Mouse (Mus musculus) intestine, embryonic 15.5 days (tissue): ENCODE data around the gene Ubash3a. TPM values are rescaled to one million over a fixed set of nuclear protein-coding genes. Genes with fewer than 3 reads are reported as not detected.
A peak's percentile ranks its signal among the peaks of the same experiment; 100 is the strongest.

Source experiments
- ATAC-seq: fragments of 200-750 bp; cut with Nextera tagmentation; 2 replicates; pipeline ENCODE4 v1.8.0; 2017; ENCODE audit warnings: moderate TSS enrichment, moderate library complexity
- H3K27ac ChIP-seq: fragments of 300-500 bp; sonication (generic); 2 replicates; pipeline ENCODE4 v1.5.1; 2015; ENCODE audit warnings: mild to moderate bottlenecking, inconsistent platforms
- H3K27me3 ChIP-seq: fragments of 300-500 bp; sonication (generic); replicated peaks from 2 replicates; pipeline ENCODE4 v1.6.1; 2015; ENCODE audit warnings: inconsistent platforms
- H3K36me3 ChIP-seq: fragments of 300-500 bp; sonication (generic); 2 replicates; pipeline ENCODE4 v1.6.1; 2015; ENCODE audit warnings: inconsistent platforms
- H3K4me1 ChIP-seq: fragments of 300-500 bp; sonication (generic); replicated peaks from 2 replicates; pipeline ENCODE4 v1.6.1; 2015; ENCODE audit warnings: inconsistent platforms
- H3K4me2 ChIP-seq: fragments of 300-500 bp; sonication (generic); replicated peaks from 2 replicates; pipeline ENCODE4 v1.6.1; 2015; ENCODE audit warnings: mild to moderate bottlenecking, inconsistent platforms
- H3K4me3 ChIP-seq: fragments of 300-500 bp; sonication (generic); replicated peaks from 2 replicates; pipeline ENCODE4 v1.5.1; 2015; ENCODE audit warnings: inconsistent platforms
- H3K9ac ChIP-seq: fragments of 300-500 bp; sonication (generic); 2 replicates; pipeline ENCODE4 v1.6.1; 2015; ENCODE audit warnings: inconsistent platforms
- H3K9me3 ChIP-seq: fragments of 300-500 bp; sonication (generic); 2 replicates; pipeline ENCODE4 v1.6.1; 2016; ENCODE audit warnings: inconsistent platforms
- WGBS: fragments of 180-500 bp; shearing (Covaris S2); methylation state at CpG from one replicate; pipeline ENCODE4 v1.1.7; 2015; 5-methylcytosine and 5-hydroxymethylcytosine counted together
- polyA plus RNA-seq: library from polyadenylated mRNA; unstranded; fragments of >200 nt; fragmentation: Nextera tagmentation; extraction: Ambion mirVana; gene quantifications from 2 replicates; pipeline ENCODE4 v1.2.1, GENCODE M21; 2015

The Ubash3a gene
- polyA plus RNA-seq, 1 experiment from 2014 or later: 0.20 TPM

- WGBS: 59% methylated on average over 7 of the region's 7 CpGs
- no peak overlapping the region for H3K27ac ChIP-seq
- no peaks in the 10 kb centered on the region for H3K27me3 ChIP-seq
- H3K4me3 ChIP-seq: no peak overlapping the region
- no peaks in the 10 kb centered on the region for H3K9me3 ChIP-seq
- ATAC-seq: no peak
- no peaks in the 10 kb centered on the region for H3K36me3 ChIP-seq
- H3K9ac ChIP-seq: no peak overlapping the region
- no peak overlapping the region for H3K4me2 ChIP-seq
- no peaks in the 10 kb centered on the region for H3K4me1 ChIP-seq
Measured at GRCm38 (mm10) chr17:31223835-31224234, 16.2 kb downstream of the Ubash3a start.

DNA sequence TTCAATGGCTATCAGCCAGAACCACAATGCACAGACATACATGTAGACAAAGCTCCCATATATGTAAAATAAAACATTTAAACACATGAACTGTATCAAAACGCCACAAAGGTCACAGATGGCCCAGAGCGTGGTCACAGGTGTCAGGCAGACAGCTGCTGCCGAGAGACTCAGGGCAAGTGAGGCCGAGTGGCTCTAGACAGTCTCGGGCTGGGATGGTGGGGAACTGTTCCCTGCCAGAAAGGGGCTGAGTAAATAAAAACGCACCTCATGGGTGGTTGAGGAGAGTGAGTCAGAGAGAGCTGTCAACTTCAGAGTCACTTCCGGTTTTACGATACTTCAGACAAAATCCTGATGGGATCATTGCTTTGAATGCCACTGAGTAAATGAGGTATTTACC lies 16.9 kb downstream of the Ubash3a start:
- H3K9ac ChIP-seq: no peak overlapping the region
- H3K4me1 ChIP-seq: no peaks in the 10 kb centered on the region
- no peaks in the 10 kb centered on the region for H3K9me3 ChIP-seq
- no peaks in the 10 kb centered on the region for H3K27me3 ChIP-seq
- 72% methylated on average over 8 of the region's 8 CpGs for WGBS
- no peak overlapping the region for H3K27ac ChIP-seq
- no peaks in the 10 kb centered on the region for H3K36me3 ChIP-seq
- no peak overlapping the region for H3K4me2 ChIP-seq
- ATAC-seq: no peak
- no peak overlapping the region for H3K4me3 ChIP-seq

- no peaks in the 10 kb centered on the region for H3K36me3 ChIP-seq
- H3K4me3 ChIP-seq: no peak overlapping the region
- no peak overlapping the region for H3K9ac ChIP-seq
- ATAC-seq: no peak
- WGBS: 68% methylated on average over 3 of the region's 3 CpGs
- H3K4me1 ChIP-seq: no peaks in the 10 kb centered on the region
- no peaks in the 10 kb centered on the region for H3K9me3 ChIP-seq
- H3K4me2 ChIP-seq: no peak overlapping the region
- no peaks in the 10 kb centered on the region for H3K27me3 ChIP-seq
- no peak overlapping the region for H3K27ac ChIP-seq
Measured at GRCm38 (mm10) chr17:31226368-31226767, 18.7 kb downstream of the Ubash3a start.

- Histone ChIP-seq H3K4me3 (no peak overlapping the region), H3K4me1 (no peaks in the 10 kb centered on the region), H3K36me3 (no peaks in the 10 kb centered on the region), H3K27me3 (no peaks in the 10 kb centered on the region), H3K4me2 (no peak overlapping the region), H3K27ac (no peak overlapping the region), H3K9ac (no peak overlapping the region), H3K9me3 (no peaks in the 10 kb centered on the region)
- no peak for ATAC-seq
- WGBS: 80% methylated on average over 7 of the region's 7 CpGs
Measured at GRCm38 (mm10) chr17:31226931-31227330, 19.3 kb downstream of the Ubash3a start.

DNA sequence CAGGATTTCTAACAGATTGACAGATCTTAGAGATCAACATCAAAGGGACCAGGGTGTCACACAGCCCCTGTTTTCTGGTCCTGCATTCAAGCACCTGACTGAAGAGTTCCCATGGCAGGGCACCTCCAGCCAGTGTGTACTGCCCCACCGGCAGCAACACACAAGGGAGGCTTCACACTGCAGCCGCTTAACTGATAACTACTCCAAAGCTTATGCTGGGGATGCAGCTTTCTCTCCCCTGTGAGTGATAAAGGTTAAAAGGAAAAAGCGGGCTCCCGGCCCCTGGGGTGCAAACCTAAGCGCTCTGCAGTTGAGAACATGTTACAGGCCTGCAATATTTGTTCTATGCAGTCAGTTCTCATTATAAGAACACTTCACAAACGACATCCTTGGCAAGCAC lies 24.1 kb downstream of the Ubash3a start:
- no peak overlapping the region for H3K4me2 ChIP-seq
- 56% methylated on average over 6 of the region's 6 CpGs for WGBS

DNA sequence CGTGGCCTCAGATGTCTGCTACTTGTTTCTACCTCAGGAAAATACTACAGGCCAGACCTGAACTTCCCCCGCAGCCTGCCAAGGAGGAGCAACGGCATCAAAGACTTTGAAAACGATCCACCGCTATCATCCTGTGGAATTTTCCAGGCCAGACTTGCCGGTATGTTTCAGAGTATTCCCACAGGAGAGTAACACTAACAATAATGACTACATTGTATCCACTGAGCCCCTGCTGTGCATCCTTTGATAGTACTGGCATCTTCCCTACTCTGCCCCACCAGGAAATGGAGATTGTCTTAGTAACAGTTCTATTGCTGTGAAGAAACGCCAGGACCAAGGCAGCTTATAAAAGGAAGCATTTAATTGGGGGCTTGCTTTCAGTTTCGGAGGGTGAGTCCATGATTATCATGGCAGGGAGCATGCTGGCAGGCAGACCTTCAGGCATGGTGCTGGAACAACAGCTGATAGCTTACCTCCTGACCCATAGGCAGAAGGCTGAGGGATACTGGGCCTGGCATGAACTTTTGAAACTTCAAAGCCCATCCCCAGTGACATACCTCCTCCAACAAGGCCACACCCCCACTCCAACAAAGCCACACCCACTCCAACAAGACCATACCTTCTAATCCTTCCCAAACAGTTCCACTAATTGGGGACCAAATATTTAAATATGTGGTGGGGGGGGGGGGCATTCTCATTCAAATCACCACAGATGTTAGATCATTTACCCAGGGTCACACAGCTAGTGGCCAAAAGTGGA lies 24.8 kb downstream of the Ubash3a start:
- H3K9ac ChIP-seq: no peak overlapping the region
- no peaks in the 10 kb centered on the region for H3K27me3 ChIP-seq
- H3K27ac ChIP-seq: no peak overlapping the region
- H3K4me3 ChIP-seq: no peak overlapping the region
- ATAC-seq: no peak
- WGBS: 54% methylated on average over 8 of the region's 8 CpGs
- no peaks in the 10 kb centered on the region for H3K9me3 ChIP-seq
- H3K4me1 ChIP-seq: no peaks in the 10 kb centered on the region
- no peaks in the 10 kb centered on the region for H3K36me3 ChIP-seq
- H3K4me2 ChIP-seq: no peak overlapping the region

More for the DNA sequence above, 24.1 kb downstream of the Ubash3a start:
- H3K36me3 ChIP-seq: no peaks in the 10 kb centered on the region
- no peaks in the 10 kb centered on the region for H3K9me3 ChIP-seq
- no peak overlapping the region for H3K27ac ChIP-seq
- H3K4me3 ChIP-seq: no peak overlapping the region
- no peak for ATAC-seq
- H3K9ac ChIP-seq: no peak overlapping the region
- H3K27me3 ChIP-seq: no peaks in the 10 kb centered on the region
- no peaks in the 10 kb centered on the region for H3K4me1 ChIP-seq

- Histone ChIP-seq H3K4me1 (no peaks in the 10 kb centered on the region), H3K4me3 (no peak overlapping the region), H3K27me3 (no peaks in the 10 kb centered on the region), H3K9me3 (no peaks in the 10 kb centered on the region), H3K4me2 (no peak overlapping the region), H3K9ac (no peak overlapping the region), H3K27ac (no peak overlapping the region), H3K36me3 (no peaks in the 10 kb centered on the region)
- WGBS: 89% methylated on average over 1 of the region's 1 CpGs
- ATAC-seq: no peak
Measured at GRCm38 (mm10) chr17:31235915-31236314, 28.2 kb downstream of the Ubash3a start.

- 78% methylated on average over 7 of the region's 7 CpGs for WGBS
- Histone ChIP-seq H3K9ac (no peak overlapping the region), H3K9me3 (no peaks in the 10 kb centered on the region), H3K36me3 (no peaks in the 10 kb centered on the region), H3K4me2 (no peak overlapping the region), H3K27me3 (no peaks in the 10 kb centered on the region), H3K4me1 (no peaks in the 10 kb centered on the region), H3K4me3 (no peak overlapping the region), H3K27ac (no peak overlapping the region)
- no peak for ATAC-seq
Measured at GRCm38 (mm10) chr17:31238234-31239020, 30.8 kb downstream of the Ubash3a start.

DNA sequence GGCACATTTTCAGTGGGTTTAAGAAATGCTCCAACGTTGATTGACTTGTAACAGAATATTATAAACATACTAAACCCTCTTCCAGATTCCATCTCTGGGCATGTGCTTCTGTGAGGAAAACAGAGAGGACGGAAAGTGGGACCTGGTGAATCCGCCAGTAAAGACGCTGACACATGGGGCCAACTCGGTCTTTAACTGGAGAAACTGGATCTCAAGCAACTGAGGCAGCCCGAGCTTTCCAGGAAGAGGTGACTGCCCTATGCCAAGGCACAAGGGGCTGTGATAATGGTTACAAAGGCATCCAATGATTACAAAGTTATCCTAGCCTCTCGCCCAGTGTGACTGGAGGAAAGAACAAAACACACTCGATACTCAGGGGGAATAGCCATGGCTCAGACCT lies 33.5 kb downstream of the Ubash3a start:
- Histone ChIP-seq H3K36me3 (no peaks in the 10 kb centered on the region), H3K4me1 (no peaks in the 10 kb centered on the region), H3K4me3 (no peak overlapping the region), H3K27ac (no peak overlapping the region), H3K9ac (no peak overlapping the region), H3K4me2 (no peak overlapping the region), H3K9me3 (no peaks in the 10 kb centered on the region), H3K27me3 (no peaks in the 10 kb centered on the region)
- no peak for ATAC-seq
- 79% methylated on average over 8 of the region's 8 CpGs for WGBS

DNA sequence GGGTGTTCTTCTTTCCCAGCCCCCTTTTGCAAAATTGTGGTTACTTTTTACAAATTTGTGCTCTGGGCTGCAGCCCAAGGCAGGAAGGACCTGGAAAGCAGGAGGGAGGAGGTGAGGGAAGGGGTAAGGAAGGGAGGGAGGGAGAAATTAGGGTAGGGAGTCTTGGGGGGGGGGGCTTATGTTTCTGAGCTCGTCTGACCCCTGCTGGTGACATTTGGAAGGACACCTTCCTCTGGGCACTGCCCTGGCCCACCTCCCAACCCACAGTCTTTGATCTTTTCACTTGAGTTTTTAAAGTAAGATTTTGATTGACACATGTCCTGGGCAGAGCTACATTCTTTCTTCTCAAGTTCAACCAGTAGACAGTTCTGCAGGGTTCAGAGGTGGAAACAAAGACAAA lies 35.1 kb downstream of the Ubash3a start:
- H3K27me3 ChIP-seq: no peaks in the 10 kb centered on the region
- H3K4me2 ChIP-seq: no peak overlapping the region
- H3K9me3 ChIP-seq: no peaks in the 10 kb centered on the region
- 7% methylated on average over 1 of the region's 1 CpGs for WGBS
- H3K27ac ChIP-seq: no peak overlapping the region
- no peak overlapping the region for H3K4me3 ChIP-seq
- H3K36me3 ChIP-seq: no peaks in the 10 kb centered on the region
- ATAC-seq: no peak
- no peaks in the 10 kb centered on the region for H3K4me1 ChIP-seq
- H3K9ac ChIP-seq: no peak overlapping the region

- Histone ChIP-seq H3K27me3 (no peaks in the 10 kb centered on the region), H3K4me1 (no peaks in the 10 kb centered on the region), H3K9ac (no peak overlapping the region), H3K4me2 (no peak overlapping the region), H3K9me3 (no peaks in the 10 kb centered on the region), H3K36me3 (no peaks in the 10 kb centered on the region), H3K27ac (no peak overlapping the region), H3K4me3 (no peak overlapping the region)
- ATAC-seq: no peak
- WGBS: 76% methylated on average over 5 of the region's 5 CpGs
Measured at GRCm38 (mm10) chr17:31245321-31245720, 37.6 kb downstream of the Ubash3a start.

- H3K4me2 ChIP-seq: 0 out of 2 replicates have a peak overlapping the region, but pooled peaks have one; percentile 26
- no peak overlapping the region for H3K27ac ChIP-seq
- ATAC-seq: peak; percentile 28
- H3K9me3 ChIP-seq: no peaks in the 10 kb centered on the region
- no peaks in the 10 kb centered on the region for H3K27me3 ChIP-seq
- no peak overlapping the region for H3K9ac ChIP-seq
- no peak overlapping the region for H3K4me3 ChIP-seq
- no peaks in the 10 kb centered on the region for H3K4me1 ChIP-seq
- no peaks in the 10 kb centered on the region for H3K36me3 ChIP-seq
- 31% methylated on average over 5 of the region's 5 CpGs for WGBS
Measured at GRCm38 (mm10) chr17:31247144-31247543, 39.5 kb downstream of the Ubash3a start.
